Mouse (Mus musculus) embryonic stem cell, embryonic (primary cell): ENCODE measurements at regions not wholly inside any gene's neighbourhood (a gene's known extent, or its start where the extent isn't known, plus 50 kb on each side); places are given as distances from the start of the nearest gene placed in this dataset.

ENCODE experiments used
- CTCF ChIA-PET, 4 experiments: fragments of 300-600 bp in 2 of 4; fragments of 350-600 bp in 2 of 4; sonication (Branson Sonifier 250); formaldehyde crosslinking; loops; one replicate each; lab custom pipeline; 2022; ENCODE audit warnings: inconsistent platforms in 2 of 4; lab: Charles Lee
- POLR2A ChIA-PET, 4 experiments: fragments of 300-600 bp in 2 of 4; fragments of 350-600 bp in 2 of 4; sonication (Branson Sonifier 250); formaldehyde crosslinking; loops; one replicate each; lab custom pipeline; 2022; ENCODE audit warnings: antibody characterized with exemption in 4 of 4, inconsistent platforms in 1 of 4; lab: Charles Lee

- ChIA-PET CTCF (no interaction called here), POLR2A (interaction anchor here in 1 of 4 experiments (1.2 kb wide), 1 partner anchor 12 kb away, joined by 3 read pairs; no protein-coding TSS in a partner anchor)
Measured at GRCm38 (mm10) chr8:11060604-11061003, 52.3 kb upstream of the Irs2 start.

- POLR2A ChIA-PET, result no interaction called here
- CTCF ChIA-PET, result no interaction called here
Measured at GRCm38 (mm10) chr8:11058392-11058791, 50.1 kb upstream of the Irs2 start.
